Mouse (Mus musculus) heart, postnatal 0 days (tissue): ENCODE data around the gene Lsg1. TPM values are rescaled to one million over a fixed set of nuclear protein-coding genes. Genes with fewer than 3 reads are reported as not detected.

ENCODE experiments used
- ATAC-seq: fragments of 200-750 bp; cut with Nextera tagmentation; 2 replicates; pipeline ENCODE4 v1.8.0; 2017; ENCODE audit warnings: low read depth, moderate number of reproducible peaks, moderate library complexity; ENCODE audit not compliant: insufficient read depth
- DNase-seq: peaks from one replicate; pipeline ENCODE4 v3.0.0-alpha.2; 2016; ENCODE audit warnings: low spot score
- H3K27ac ChIP-seq: fragments of 300-500 bp; sonication (generic); 2 replicates; pipeline ENCODE4 v1.5.1; 2014; ENCODE audit warnings: low read depth, mild to moderate bottlenecking
- H3K27me3 ChIP-seq: fragments of 300-500 bp; sonication (generic); 2 replicates; pipeline ENCODE4 v1.6.1; 2014; ENCODE audit warnings: low read length, mixed read lengths; ENCODE audit not compliant: control insufficient read depth, insufficient read depth
- H3K36me3 ChIP-seq: fragments of 300-500 bp; sonication (generic); replicated peaks from 2 replicates; pipeline ENCODE4 v1.6.1; 2014; ENCODE audit warnings: low read length, mixed read lengths; ENCODE audit not compliant: control insufficient read depth, insufficient read depth
- H3K4me1 ChIP-seq: fragments of 300-500 bp; sonication (generic); 2 replicates; pipeline ENCODE4 v1.6.1; 2014; ENCODE audit warnings: antibody characterized with exemption; ENCODE audit not compliant: control insufficient read depth, insufficient read depth
- H3K4me2 ChIP-seq: fragments of 300-500 bp; sonication (generic); 2 replicates; pipeline ENCODE4 v1.6.1; 2014; ENCODE audit warnings: low read depth, mild to moderate bottlenecking, low read length, moderate library complexity
- H3K4me3 ChIP-seq: fragments of 300-500 bp; sonication (generic); 2 replicates; pipeline ENCODE4 v1.5.1; 2014; ENCODE audit warnings: low read depth, low read length
- H3K9ac ChIP-seq: fragments of 300-500 bp; sonication (generic); replicated peaks from 2 replicates; pipeline ENCODE4 v1.6.1; 2014; ENCODE audit warnings: low read depth, low read length, mixed read lengths
- H3K9me3 ChIP-seq: fragments of 300-500 bp; sonication (generic); replicated peaks from 2 replicates; pipeline ENCODE4 v1.6.1; 2016; ENCODE audit warnings: low read length; ENCODE audit not compliant: control insufficient read depth
- CTCF ChIP-seq: IDR thresholded peaks from 2 replicates; pipeline ENCODE4 v1.5.1; 2016; ENCODE audit warnings: antibody characterized with exemption, control low read depth, low read depth
- EP300 ChIP-seq: IDR thresholded peaks from 2 replicates; pipeline ENCODE4 v1.6.1; 2016; ENCODE audit warnings: antibody characterized with exemption, low read depth
- WGBS: fragments of 180-500 bp; shearing (Covaris S2); extraction: QIAGEN DNeasy Blood & Tissue Kit; methylation state at CpG from one replicate; pipeline ENCODE4 v1.1.7; 2014; 5-methylcytosine and 5-hydroxymethylcytosine counted together
- polyA plus RNA-seq: library from polyadenylated mRNA; unstranded; fragments of >200 nt; fragmentation: Nextera tagmentation; extraction: Ambion mirVana; gene quantifications from 2 replicates; pipeline ENCODE4 v1.2.1, GENCODE M21; 2015
- total RNA-seq: library from RNA; depleted of rRNA; stranded (reverse); fragments of >200 nt; gene quantifications from 2 replicates; pipeline ENCODE4 v1.2.3, GENCODE M21; 2014; ENCODE audit warnings: low replicate concordance

The Lsg1 gene
- total and polyA plus RNA-seq, 2 experiments from 2014 or later: 15.8 to 32.8 TPM

GRCm38 (mm10) chr16:30544693-30545092 is 42.7 kb downstream of the Lsg1 start:
- no peak overlapping the region for H3K9ac ChIP-seq
- no peaks in the 10 kb centered on the region for H3K9me3 ChIP-seq
- H3K4me1 ChIP-seq: no peaks in the 10 kb centered on the region
- ATAC-seq: no peak
- H3K27ac ChIP-seq: no peak overlapping the region
- no peaks in the 10 kb centered on the region for H3K27me3 ChIP-seq
- H3K36me3 ChIP-seq: peaks cover 25% of the 10 kb centered on the region
- TF ChIP-seq EP300: no peak
- TF ChIP-seq CTCF: no peak
- DNase-seq: no peak
- WGBS: 74% methylated on average over 4 of the region's 4 CpGs
- no peak overlapping the region for H3K4me2 ChIP-seq
- no peak overlapping the region for H3K4me3 ChIP-seq

GRCm38 (mm10) chr16:30543386-30543785 is 44.0 kb downstream of the Lsg1 start:
- no peak overlapping the region; the same call in 1 of the 2 replicates for H3K27ac ChIP-seq
- peaks cover 25% of the 10 kb centered on the region for H3K36me3 ChIP-seq
- WGBS: 85% methylated on average over 9 of the region's 9 CpGs
- ATAC-seq (no peak), DNase-seq (no peak)
- H3K4me2 ChIP-seq: no peak overlapping the region
- H3K9me3 ChIP-seq: no peaks in the 10 kb centered on the region
- no peaks in the 10 kb centered on the region for H3K4me1 ChIP-seq
- no peak overlapping the region for H3K9ac ChIP-seq
- TF ChIP-seq CTCF: no peak
- no peak for TF ChIP-seq EP300
- no peaks in the 10 kb centered on the region for H3K27me3 ChIP-seq
- no peak overlapping the region for H3K4me3 ChIP-seq

GRCm38 (mm10) chr16:30542826-30543225 is 44.6 kb downstream of the Lsg1 start:
- peaks cover 25% of the 10 kb centered on the region for H3K36me3 ChIP-seq
- DNase-seq (no peak), ATAC-seq (no peak)
- no peaks in the 10 kb centered on the region for H3K9me3 ChIP-seq
- no peak overlapping the region for H3K4me2 ChIP-seq
- H3K4me1 ChIP-seq: no peaks in the 10 kb centered on the region
- H3K9ac ChIP-seq: no peak overlapping the region
- peak overlapping the region; percentile 20 for H3K27ac ChIP-seq
- no peak overlapping the region for H3K4me3 ChIP-seq
- no peak for TF ChIP-seq EP300
- no peak for TF ChIP-seq CTCF
- WGBS: 48% methylated on average over 6 of the region's 6 CpGs
- H3K27me3 ChIP-seq: no peaks in the 10 kb centered on the region

- Histone ChIP-seq H3K4me2 (peak overlapping the region; percentile 47), H3K9me3 (no peaks in the 10 kb centered on the region), H3K4me1 (peaks cover 7% of the 10 kb centered on the region), H3K27ac (peak overlapping the region; percentile 86), H3K27me3 (no peaks in the 10 kb centered on the region), H3K4me3 (peak overlapping the region; percentile 20), H3K36me3 (peaks cover 15% of the 10 kb centered on the region; the same call in 1 of the 2 replicates), H3K9ac (peak overlapping the region; percentile 31)
- TF ChIP-seq EP300 (no peak), CTCF (no peak)
- no peak for DNase-seq
- ATAC-seq: peak; percentile 73
- 45% methylated on average over 20 of the region's 20 CpGs for WGBS
Measured at GRCm38 (mm10) chr16:30540107-30541001, 47.0 kb downstream of the Lsg1 start.

- ATAC-seq (peak; percentile 50; the same call in 1 of the 2 replicates), DNase-seq (no peak)
- 19% methylated on average over 10 of the region's 10 CpGs for WGBS
- TF ChIP-seq EP300: no peak
- peak; percentile 76 for TF ChIP-seq CTCF
- Histone ChIP-seq H3K9me3 (no peaks in the 10 kb centered on the region), H3K4me1 (peaks cover 7% of the 10 kb centered on the region), H3K27ac (peak overlapping the region; percentile 86), H3K4me2 (no peak overlapping the region), H3K9ac (no peak overlapping the region), H3K4me3 (no peak overlapping the region), H3K36me3 (0 out of 2 replicates have a peak, but pooled peaks cover 6% of the 10 kb centered on the region), H3K27me3 (no peaks in the 10 kb centered on the region)
Measured at GRCm38 (mm10) chr16:30539433-30539832, 48.0 kb downstream of the Lsg1 start.
